Mouse (Mus musculus): ENCODE results near the gene Olfr68. TPM values are rescaled to one million over a fixed set of nuclear protein-coding genes. Genes with fewer than 3 reads are reported as not detected.
"Not testable (repeated sequence)": the region's sequence is repeated elsewhere in the genome, so short reads cannot be mapped to it uniquely, and the experiment has no call there.

Gene Olfr68
- total RNA-seq, 4 experiments from 2014 or later = not detected

- not testable (repeated sequence) for DNase-seq (ENCODE audit: low spot score in 2 of 2)
Observed at GRCm38 (mm10) chr7:103767687-103768086, 11.8 kb downstream of the Olfr68 start.

DNA sequence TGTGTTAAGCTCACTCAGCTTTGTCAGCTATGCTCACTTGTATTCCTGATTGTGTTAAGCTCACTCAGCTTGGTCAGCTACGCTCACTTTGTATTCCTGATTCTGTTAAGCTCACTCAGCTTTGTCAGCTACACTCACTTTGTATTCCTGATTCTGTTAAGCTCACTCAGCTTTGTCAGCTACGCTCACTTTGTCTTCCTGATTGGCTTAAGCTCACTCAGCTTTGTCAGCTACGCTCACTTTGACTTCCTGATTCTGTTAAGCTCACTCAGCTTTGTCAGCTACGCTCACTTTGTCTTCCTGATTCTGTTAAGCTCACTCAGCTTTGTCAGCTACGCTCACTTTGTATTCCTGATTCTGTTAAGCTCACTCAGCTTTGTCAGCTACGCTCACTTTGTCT is 17.3 kb downstream of the Olfr68 start:
- not testable (repeated sequence) for DNase-seq (ENCODE audit: low spot score in 2 of 2)

DNA sequence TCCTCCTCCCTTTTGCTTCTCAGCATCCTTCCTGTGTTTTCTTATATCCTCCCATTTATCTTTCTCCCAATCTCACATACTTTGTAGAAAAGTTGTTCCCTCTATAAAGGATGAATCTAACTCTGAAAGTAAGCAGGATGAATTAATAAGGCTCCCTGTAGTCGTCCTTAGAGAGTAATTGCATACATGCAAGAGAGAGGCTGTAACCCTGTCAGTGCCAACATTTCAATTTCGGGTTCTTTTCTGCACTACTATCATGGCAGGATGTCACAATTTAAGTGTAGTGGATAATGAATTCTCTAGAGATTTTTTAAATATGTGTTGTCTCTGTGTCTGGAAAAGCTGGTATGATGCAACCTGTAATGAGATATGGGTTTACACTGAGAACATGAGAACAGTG is 22.3 kb downstream of the Olfr68 start, which contains the start of gene Olfr630:
Olfr630 (minus strand) TSS at position 101 of the 400 bp plus-strand sequence.
- DNase-seq (ENCODE audit: low spot score in 2 of 2) = no peak

GRCm38 (mm10) chr7:103744843-103745242 is 34.7 kb downstream of the Olfr68 start, which contains the start of gene Olfr629:
Olfr629 (minus strand) TSS chr7:103744943.
- no peak for DNase-seq (ENCODE audit: low spot score in 2 of 2)

DNA sequence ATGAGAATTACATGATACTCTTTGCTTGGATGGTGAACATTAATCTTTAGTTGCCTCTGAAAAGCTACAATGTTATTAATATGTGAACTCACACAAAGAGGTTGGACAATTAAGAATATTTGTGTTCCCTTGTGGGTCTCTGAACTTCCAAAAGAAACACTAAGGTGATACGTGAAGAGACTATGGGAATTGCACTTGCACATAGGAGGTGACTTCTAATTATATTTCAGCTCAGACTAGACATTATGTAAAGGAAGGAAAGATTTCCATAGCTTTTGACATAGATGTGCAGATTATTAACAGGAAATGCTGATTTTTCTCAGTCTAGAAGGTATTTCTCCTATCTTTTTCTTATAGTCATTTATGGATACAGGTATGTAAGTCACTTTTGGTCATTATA is 49.4 kb downstream of the Olfr68 start, which contains the start of gene Olfr628:
Olfr628 (plus strand) TSS at position 301 of the 400 bp plus-strand sequence.
- DNase-seq (ENCODE audit: low spot score in 2 of 2) = no peak

Other genes with a start within 250 kb of the Olfr68 start
- not detected for gene Olfr612, start 237.0 kb downstream of the Olfr68 start, total RNA-seq (2022)
- not detected for gene Olfr613, start 231.6 kb downstream of the Olfr68 start, total RNA-seq (2022)
- gene Olfr615, start 223.6 kb downstream of the Olfr68 start, total RNA-seq (2022) = not detected
- gene Olfr616, start 210.6 kb downstream of the Olfr68 start, total RNA-seq (2022) = not detected
- gene Olfr617, start 206.6 kb downstream of the Olfr68 start, total RNA-seq (2022) = not detected
- gene Olfr618, start 189.6 kb downstream of the Olfr68 start, total RNA-seq (2022) = not detected
- not detected for gene Olfr619, start 179.1 kb downstream of the Olfr68 start, total RNA-seq (2022)
- gene Olfr620, start 167.2 kb downstream of the Olfr68 start, total RNA-seq (2022) = not detected
- not detected for gene Olfr622, start 137.0 kb downstream of the Olfr68 start, total RNA-seq (2022)
- gene Olfr623, start 116.0 kb downstream of the Olfr68 start, total RNA-seq (2022) = not detected
- gene Olfr624, start 108.5 kb downstream of the Olfr68 start, total RNA-seq (2022) = not detected
- not detected for gene Olfr625-ps1, start 97.0 kb downstream of the Olfr68 start, total RNA-seq (2022)
- gene Olfr243, start 65.0 kb downstream of the Olfr68 start, total RNA-seq (2022) = not detected
- not detected for gene Olfr628, start 49.3 kb downstream of the Olfr68 start, total RNA-seq (2022)
- not detected for gene Olfr629, start 34.8 kb downstream of the Olfr68 start, total RNA-seq (2022)
- gene Olfr630, start 22.4 kb downstream of the Olfr68 start, total RNA-seq (2022) = not detected
- not detected for gene Olfr69, start 8.1 kb downstream of the Olfr68 start, total RNA-seq (2022)
- gene Olfr67, start 12.1 kb upstream of the Olfr68 start, total RNA-seq (2022) = not detected
- 10 to 100 TPM; 11.6 to 30.4 (median 18.8) TPM for gene Hbb-bt, start 34.3 kb upstream of the Olfr68 start, total RNA-seq (2022)
- 100 to 1,000 TPM; 150 to 315 (median 224) TPM for gene Hbb-bs, start 48.4 kb upstream of the Olfr68 start, total RNA-seq (2022)
- not detected for gene Hbb-bh2, start 60.8 kb upstream of the Olfr68 start, total RNA-seq (2022)
- not detected for gene Hbb-bh1, start 63.5 kb upstream of the Olfr68 start, total RNA-seq (2022)
- gene Hbb-y, start 73.5 kb upstream of the Olfr68 start, total RNA-seq (2022) = not detected
- gene Olfr66, start 106.6 kb upstream of the Olfr68 start, total RNA-seq (2022) = not detected
- gene Olfr64, start 114.8 kb upstream of the Olfr68 start, total RNA-seq (2022) = not detected
- not detected for gene Olfr65, start 123.8 kb upstream of the Olfr68 start, total RNA-seq (2022)
- not detected for gene Olfr631, start 149.1 kb upstream of the Olfr68 start, total RNA-seq (2022)
- gene Olfr632, start 154.6 kb upstream of the Olfr68 start, total RNA-seq (2022) = not detected
- gene Olfr633, start 164.7 kb upstream of the Olfr68 start, total RNA-seq (2022) = not detected
- not detected for gene Olfr635, start 191.5 kb upstream of the Olfr68 start, total RNA-seq (2022)
- gene Olfr638, start 219.0 kb upstream of the Olfr68 start, total RNA-seq (2022) = not detected
- not detected for gene Olfr639, start 237.6 kb upstream of the Olfr68 start, total RNA-seq (2022)
- not detected for gene Olfr640, start 245.9 kb upstream of the Olfr68 start, total RNA-seq (2022)

All from gastrocnemius, adult 8-10 months (tissue).